Mouse (Mus musculus): ENCODE data around the gene Olfr1329.
"Not testable (repeated sequence)": the region's sequence is repeated elsewhere in the genome, so short reads cannot be mapped to it uniquely, and the experiment has no call there.

Olfr1329 gene

DNA sequence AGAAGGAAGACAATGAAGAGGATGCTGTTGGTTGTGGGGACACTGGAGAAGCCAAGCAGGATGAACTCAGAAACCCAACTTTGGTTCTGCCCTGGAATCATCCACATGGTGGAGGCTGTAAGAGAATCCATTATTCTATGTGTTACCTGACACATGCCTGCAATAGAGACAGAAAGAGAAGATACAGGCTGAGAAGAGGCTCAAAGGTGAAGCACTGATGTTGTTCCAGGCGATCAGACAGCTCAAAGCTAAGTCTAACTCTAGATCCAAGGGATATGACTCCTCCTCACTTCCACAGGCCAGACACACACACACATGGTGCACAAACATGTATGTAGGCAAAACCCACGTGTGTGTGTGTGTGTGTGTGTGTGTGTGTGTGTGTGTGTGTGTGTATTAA lies at the start of gene Olfr1329:
Gene Olfr1329, minus strand, starts transcription at position 101 of the 400 bp plus-strand sequence.
- DNase-seq (ENCODE audit: inconsistent ontology term): not testable (repeated sequence)

DNA sequence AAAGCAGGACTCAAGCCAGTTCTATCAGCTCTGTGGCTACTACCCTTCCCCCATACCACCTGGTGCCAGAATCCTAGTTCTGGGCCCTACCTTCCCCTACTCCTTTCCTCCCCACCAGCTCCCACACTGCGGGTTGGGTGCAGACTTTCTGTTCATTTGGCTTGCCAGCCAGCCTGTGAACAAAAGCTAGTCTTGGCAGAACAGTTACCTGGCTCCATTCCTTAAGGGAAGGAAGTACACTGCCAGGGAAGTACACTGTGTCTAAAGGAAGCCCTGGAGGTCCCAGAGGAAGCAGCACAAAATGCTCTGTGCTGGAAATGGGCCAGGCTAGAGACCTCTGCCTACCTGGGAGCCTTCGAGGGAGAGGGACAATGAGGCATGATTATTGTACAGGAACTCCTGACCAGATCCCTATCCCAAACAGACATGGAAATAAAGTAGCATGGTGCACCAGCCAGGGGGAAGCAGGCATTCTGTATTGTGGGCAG lies 43.9 kb upstream of the Olfr1329 start, which contains the start of gene Lao1:
Gene Lao1, plus strand, starts transcription at position 438 of the 488 bp plus-strand sequence.
- no peak for DNase-seq (ENCODE audit: inconsistent ontology term)

DNA sequence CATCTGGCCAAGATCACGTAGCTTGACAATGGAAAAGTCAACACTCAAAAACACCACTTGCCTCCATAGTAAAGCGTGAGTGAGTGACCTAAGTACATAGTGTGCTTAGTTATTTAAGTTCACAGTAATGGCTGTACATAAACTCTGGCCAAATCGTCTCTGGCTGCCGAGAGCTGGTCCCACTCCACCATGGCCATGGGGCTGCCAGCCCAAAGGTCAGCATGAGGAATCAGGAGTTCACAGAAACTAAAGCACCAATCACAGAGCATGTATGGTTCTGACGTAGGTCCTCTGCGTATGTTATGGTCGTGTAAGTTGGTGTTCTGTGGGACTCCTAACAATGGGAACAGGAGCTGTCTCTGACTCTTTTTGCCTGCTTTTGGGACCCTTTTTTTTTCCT lies 41.5 kb upstream of the Olfr1329 start:
- DNase-seq (ENCODE audit: inconsistent ontology term): no peak

DNA sequence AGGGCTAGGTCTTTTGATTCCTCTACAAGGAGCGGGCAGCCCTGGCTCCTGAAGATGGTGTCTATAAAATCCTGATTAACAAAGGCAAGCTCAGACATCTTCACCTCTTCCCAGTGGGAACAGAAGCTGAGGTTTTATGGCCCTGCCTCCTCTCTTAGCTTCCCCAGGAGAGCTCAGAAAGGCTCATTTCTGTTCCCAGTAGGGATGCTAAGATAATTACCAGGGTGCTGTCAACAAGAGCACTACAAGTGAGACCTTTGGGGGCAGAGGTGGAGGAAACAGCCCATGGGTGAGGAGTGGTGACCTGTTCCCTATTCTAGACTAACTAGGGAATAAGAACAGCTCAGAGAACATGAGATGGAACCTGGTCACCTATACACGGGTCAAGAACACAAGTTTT lies 21.2 kb upstream of the Olfr1329 start, which contains the start of gene Olfr1328:
Gene Olfr1328, minus strand, starts transcription at position 101 of the 400 bp plus-strand sequence.
- no peak for DNase-seq (ENCODE audit: inconsistent ontology term)

DNA sequence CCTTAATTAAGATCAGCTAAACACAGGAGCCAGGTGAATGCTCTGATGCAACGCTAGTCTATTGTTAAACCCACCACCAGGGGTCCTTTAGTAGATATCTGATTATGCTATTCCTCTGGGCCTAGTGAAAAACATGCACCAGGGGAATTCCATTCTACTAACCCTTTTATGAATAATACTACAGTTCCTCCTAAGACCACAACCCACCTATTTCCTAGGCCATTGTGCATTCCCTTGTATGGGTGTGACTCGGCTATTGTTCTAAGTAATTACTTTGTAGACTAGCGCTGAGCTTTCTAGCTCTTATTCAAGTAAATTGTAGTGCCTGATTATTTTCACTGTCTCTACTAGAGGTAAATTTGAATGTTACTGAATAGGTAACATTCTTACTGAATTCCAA lies 14.1 kb upstream of the Olfr1329 start:
- not testable (repeated sequence) for DNase-seq (ENCODE audit: inconsistent ontology term)

DNA sequence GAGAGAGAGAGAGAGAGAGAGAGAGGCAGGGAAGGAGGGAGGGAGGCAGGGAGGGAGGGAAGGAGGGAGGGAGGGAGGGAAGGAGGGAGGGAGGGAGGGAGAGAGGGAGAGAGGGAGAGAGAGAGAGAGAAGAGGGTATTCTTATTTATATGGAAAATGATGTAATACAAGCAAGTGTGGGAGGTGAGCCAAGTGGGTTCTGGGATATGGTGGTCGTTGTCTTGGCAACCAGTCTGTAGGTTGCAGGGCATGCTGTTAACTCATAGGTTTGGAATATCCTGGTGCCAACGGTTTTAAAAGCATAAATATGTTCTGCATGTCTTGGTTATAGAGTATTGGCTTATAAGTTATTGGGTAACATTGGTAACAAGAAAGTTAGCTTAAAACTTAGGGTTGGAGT lies 15.3 kb downstream of the Olfr1329 start:
- DNase-seq (ENCODE audit: inconsistent ontology term): no peak

DNA sequence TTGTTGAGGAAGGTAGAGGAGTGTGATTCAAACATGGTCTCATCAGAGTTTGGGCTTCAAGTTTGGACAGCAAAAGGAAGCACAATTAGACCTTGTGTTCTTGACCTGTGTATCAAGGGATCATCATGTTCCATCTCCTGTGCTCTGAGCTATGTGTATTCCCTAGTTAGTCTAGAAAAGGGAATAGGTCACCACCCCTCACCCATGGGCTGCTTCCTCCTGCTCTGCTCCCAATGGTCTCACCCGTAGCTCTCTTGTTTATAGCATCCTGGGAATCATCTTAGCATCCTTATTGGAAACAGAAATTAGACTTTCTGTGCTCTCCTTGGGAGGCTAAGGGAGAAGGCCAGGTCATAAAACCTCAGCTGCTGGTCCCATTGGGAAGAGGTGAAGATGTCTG lies 29.0 kb downstream of the Olfr1329 start, which contains the start of gene Olfr1330:
Gene Olfr1330, plus strand, starts transcription at position 301 of the 400 bp plus-strand sequence.
- DNase-seq (ENCODE audit: inconsistent ontology term): no peak

DNA sequence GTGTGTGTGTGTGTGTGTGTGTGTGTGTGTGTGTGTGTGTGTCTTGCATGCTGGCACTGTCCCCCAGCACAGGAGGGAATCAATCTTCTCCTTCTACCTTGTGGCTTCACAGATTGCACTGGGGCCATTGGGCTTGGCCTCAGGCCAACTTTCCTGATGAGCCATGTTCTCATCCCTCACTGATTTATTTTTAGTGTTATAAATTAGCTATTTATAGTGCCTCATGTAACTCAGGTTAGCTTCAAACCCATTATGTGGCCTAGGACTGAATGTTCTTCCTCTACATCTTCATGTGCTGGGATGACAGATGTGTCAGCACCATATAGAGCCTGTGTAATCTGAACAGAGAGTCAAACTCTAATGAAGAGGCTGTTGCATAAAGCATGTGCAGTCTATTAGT lies 49.7 kb downstream of the Olfr1329 start:
- no peak for DNase-seq (ENCODE audit: inconsistent ontology term)
